In genomic region chr11:118248150-118249011, GRCm38 (mm10) we compare ENCODE assay signal across 8 mouse cellular contexts. TPM values are rescaled to one million over a fixed set of nuclear protein-coding genes. Genes with fewer than 3 reads are reported as not detected.
DNase-seq lines count a peak whose midpoint lies in the region; ATAC-seq lines count a peak whose summit lies in the region.

TSS of gene Cyth1 (minus strand) at chr11:118248592.

- H3K4me1 ChIP-seq in hindbrain, embryonic 12.5 days, result peaks cover 21% of the 10 kb centered on the region

- peak within 1 kb of the TSS; percentile 55 for H3K27ac ChIP-seq in hindbrain, embryonic 12.5 days

- H3K27me3 ChIP-seq in hindbrain, embryonic 12.5 days, result peaks cover 2% of the 10 kb centered on the region; the same call in 1 of the 2 replicates

- peak; percentile 94 for ATAC-seq in hindbrain, embryonic 12.5 days (ENCODE audit: low FRiP score)

- peak within 1 kb of the TSS; percentile 92 for H3K4me2 ChIP-seq in hindbrain, embryonic 12.5 days (replicated peaks)

- no peaks in the 10 kb centered on the region for H3K9me3 ChIP-seq in hindbrain, embryonic 12.5 days (replicated peaks)

- peak within 1 kb of the TSS; percentile 82 for H3K4me3 ChIP-seq in hindbrain, embryonic 12.5 days

- under 1% methylated on average over 78 of the region's 86 CpGs for WGBS in hindbrain, embryonic 12.5 days

- H3K9ac ChIP-seq in hindbrain, embryonic 12.5 days, result peak within 1 kb of the TSS; percentile 86

- peak; percentile 100 for DNase-seq in NIH3T3 (ENCODE audit: low read depth)
- peak; percentile 99 for DNase-seq in cerebellum, postnatal 10 days
- peak; percentile 97 to 99 for DNase-seq in frontal cortex, postnatal 10 days (ENCODE audit: low spot score in 2 of 2)
- DNase-seq in layer of hippocampus, postnatal 14 days (ENCODE audit: low spot score in 2 of 2), result peak; percentile 98
- DNase-seq in lung, postnatal 14 days, result peak; percentile 100
- DNase-seq in retina, adult 2 months (ENCODE audit: low read depth, low spot score), result peak; percentile 92
- DNase-seq in thymus, postnatal 36 days, result peak; percentile 99

- H3K36me3 ChIP-seq in hindbrain, embryonic 12.5 days, result no peaks in the 10 kb centered on the region

RNA-seq across cellular contexts. Expression of gene Cyth1, which starts in this region (rescaled TPM):
- 29.0 and 33.5 TPM in 2 replicates for polyA plus RNA-seq in hindbrain, embryonic 12.5 days (2016; fragmentation: Nextera tagmentation; extraction: Ambion mirVana)
- 10 to 100 TPM; 72.0 to 75.0 TPM for total RNA-seq in layer of hippocampus, postnatal 14 days (2021)

Comparison
In these comparisons a context has a peak if more than half of its experiments do, and no peak if none do; other contexts are left out.
1. Peak in every context shown above with its lines: DNase-seq, ATAC-seq, H3K4me3 ChIP-seq and H3K27ac ChIP-seq.